Mouse (Mus musculus) CD4-positive helper T cell, adult 2 months (primary cell): ENCODE results near the gene Ints5.
"Not testable (repeated sequence)": the region's sequence is repeated elsewhere in the genome, so short reads cannot be mapped to it uniquely, and the experiment has no call there.

Source experiments
- DNase-seq: peaks from one replicate; pipeline ENCODE4 v3.0.0-alpha.2; 2012; ENCODE audit warnings: low read depth, missing footprints, low spot score

Ints5 gene

GRCm38 (mm10) chr19:8892829-8893766 is at the start of gene Ints5:
TSS of gene Ints5 (plus strand) at chr19:8893005.
- DNase-seq: peak; percentile 88

- DNase-seq: peak; percentile 80
These were observed 48.3 kb upstream of the Ints5 start for GRCm38 (mm10) chr19:8844371-8845129.

GRCm38 (mm10) chr19:8848356-8848755 is 44.4 kb upstream of the Ints5 start:
- DNase-seq: no peak

- no peak for DNase-seq
These were observed 42.4 kb upstream of the Ints5 start, which contains the start of gene Lrrn4cl for GRCm38 (mm10) chr19:8850402-8850901. TSS of gene Lrrn4cl (plus strand) at chr19:8850768.

- DNase-seq: no peak
These were observed 41.2 kb upstream of the Ints5 start for GRCm38 (mm10) chr19:8851639-8852038.

- DNase-seq: no peak
These were observed 40.4 kb upstream of the Ints5 start for GRCm38 (mm10) chr19:8852236-8852928.

- DNase-seq: no peak
These were observed 39.7 kb upstream of the Ints5 start for GRCm38 (mm10) chr19:8853117-8853516.

GRCm38 (mm10) chr19:8857689-8858088 is 35.1 kb upstream of the Ints5 start:
- DNase-seq: peak; percentile 37

GRCm38 (mm10) chr19:8859018-8859417 is 33.8 kb upstream of the Ints5 start:
- DNase-seq: peak; percentile 59

- no peak for DNase-seq
These were observed 28.5 kb upstream of the Ints5 start for GRCm38 (mm10) chr19:8864265-8864664.

GRCm38 (mm10) chr19:8870381-8870780 is 22.4 kb upstream of the Ints5 start:
- DNase-seq: not testable (repeated sequence)

DNA sequence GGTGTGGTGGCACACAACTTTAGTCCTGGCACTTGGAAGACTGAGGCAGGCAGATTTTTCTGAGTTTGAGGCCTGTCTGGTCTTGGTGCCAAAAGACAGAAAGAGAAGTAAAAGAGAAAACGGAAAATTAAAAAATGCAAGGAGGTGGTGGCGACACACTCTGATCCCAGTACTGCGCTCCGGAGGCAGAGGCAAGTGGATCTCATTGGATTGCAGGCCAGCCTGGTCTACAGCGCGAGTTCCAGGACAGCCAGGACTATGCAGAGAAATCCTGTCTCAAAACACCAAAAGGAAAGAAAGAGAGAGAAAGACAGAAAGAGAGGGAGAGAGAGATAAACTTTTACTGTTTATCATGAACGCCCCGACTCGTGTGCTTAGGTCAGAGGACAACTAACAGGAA is 22.0 kb upstream of the Ints5 start:
- no peak for DNase-seq

- DNase-seq: peak; percentile 94
These were observed 21.3 kb upstream of the Ints5 start, which contains the start of gene Ubxn1 for GRCm38 (mm10) chr19:8871267-8872186. TSS of gene Ubxn1 (plus strand) at chr19:8871496.

DNA sequence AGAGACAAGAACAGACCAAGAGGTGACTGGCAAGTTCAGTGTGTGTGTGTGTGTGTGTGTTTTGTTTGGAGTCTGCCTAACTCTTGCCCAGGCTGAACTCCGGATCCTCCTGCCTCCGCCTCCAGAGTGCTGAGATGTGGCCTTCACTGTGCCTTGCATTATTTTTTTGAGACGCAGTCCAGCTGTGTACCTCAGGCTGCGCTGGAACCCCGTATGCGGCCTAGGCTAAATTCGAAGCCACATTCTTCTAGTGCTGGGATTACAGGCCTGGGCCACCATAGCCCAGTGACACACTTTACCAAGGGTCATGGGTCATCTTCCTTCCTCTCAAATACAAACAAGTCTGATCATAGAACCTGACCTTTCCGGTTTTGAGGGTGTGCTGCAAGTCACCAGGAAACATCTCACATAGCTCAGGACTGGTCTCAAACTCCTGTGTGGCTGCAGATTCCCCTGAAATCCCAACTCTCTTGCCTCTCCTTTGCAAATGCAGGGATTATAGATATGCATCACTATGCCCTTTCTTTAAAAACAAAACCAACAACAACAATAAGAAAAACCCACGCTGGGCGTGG is 20.5 kb upstream of the Ints5 start:
- no peak for DNase-seq

GRCm38 (mm10) chr19:8875031-8875430 is 17.8 kb upstream of the Ints5 start:
- no peak for DNase-seq

GRCm38 (mm10) chr19:8880311-8881033 is 12.3 kb upstream of the Ints5 start, which contains the start of gene Uqcc3:
TSS of gene Uqcc3 (minus strand) at chr19:8880923.
- DNase-seq: peak; percentile 92

- no peak for DNase-seq
These were observed 11.8 kb upstream of the Ints5 start for GRCm38 (mm10) chr19:8881034-8881392.

DNA sequence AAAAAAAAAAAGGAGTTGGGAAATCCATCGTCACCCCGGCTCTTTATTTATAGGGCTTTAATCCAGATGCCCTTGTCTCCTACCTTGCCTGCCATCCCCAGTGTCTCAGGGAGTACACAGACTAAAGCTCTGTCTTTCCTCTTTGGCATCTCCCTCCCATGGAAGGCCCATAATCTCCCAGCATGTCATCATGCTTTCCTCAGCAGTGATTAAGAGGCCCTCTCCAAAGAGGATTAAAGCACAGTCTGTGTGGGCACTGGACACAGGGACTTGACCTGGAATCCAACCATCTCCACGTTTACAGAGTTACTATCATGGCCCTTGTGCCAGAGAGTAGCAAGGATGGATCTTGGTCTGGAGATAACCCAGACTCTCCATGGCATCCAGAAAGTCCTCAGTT is 9.2 kb upstream of the Ints5 start, which contains the start of the genes Lbhd1 and Gm49403:
Gene Lbhd1 (plus strand): TSS at position 117 of the 400 bp plus-strand sequence.
Gene Gm49403 (plus strand): TSS at position 315 of the 400 bp plus-strand sequence.
- DNase-seq: no peak

- DNase-seq: no peak
These were observed 5.8 kb upstream of the Ints5 start for GRCm38 (mm10) chr19:8886916-8887584.
